Mouse (Mus musculus): ENCODE measurements at regions not wholly inside any gene's neighbourhood (a gene's known extent, or its start where the extent isn't known, plus 50 kb on each side); places are given as distances from the start of the nearest gene placed in this dataset.

DNA sequence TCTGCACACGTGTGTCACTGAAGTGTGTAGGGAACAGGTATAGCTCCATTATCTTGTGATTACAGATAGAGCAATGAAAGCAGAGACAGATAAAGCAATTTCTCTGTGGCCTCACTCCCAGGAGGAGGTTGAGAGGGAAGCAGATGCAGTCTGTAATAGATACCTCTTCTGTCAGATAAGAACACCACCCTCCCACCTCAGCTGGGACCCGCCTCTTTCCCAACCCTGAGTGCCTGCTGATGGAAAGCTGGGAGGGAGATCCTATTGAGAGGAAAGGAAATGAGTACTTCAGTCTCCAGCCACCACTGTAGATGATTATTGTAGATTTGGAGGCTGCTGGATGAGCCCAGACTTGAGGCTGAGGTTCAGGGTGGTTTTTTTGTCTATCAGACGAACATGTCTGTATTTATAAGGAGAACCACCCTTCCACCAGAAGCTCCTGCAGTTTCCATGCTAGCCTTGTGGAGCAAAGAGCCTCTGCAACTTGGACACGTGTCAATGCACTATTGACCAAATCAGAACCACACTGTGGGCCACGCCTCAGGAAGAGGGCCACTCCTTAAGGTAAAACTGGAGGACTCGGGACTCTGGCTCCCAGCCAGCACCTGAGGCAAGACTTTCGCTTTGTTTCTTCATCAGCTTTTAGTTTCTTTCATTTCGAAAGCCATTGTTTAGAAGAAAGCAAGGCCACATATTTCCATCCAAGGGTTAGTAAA is 55.3 kb upstream of the Plekha5 start:
- TF ChIP-seq ZC3H11A (IDR thresholded peaks at IDR 0.05; ENCODE audit: borderline replicate concordance, low read depth, low read length) = no peak
- TF ChIP-seq ZNF384 (IDR thresholded peaks at IDR 0.05; ENCODE audit: low read depth, low read length) = no peak
- TF ChIP-seq CHD2 (IDR thresholded peaks at IDR 0.05; ENCODE audit: low read depth, low read length) = no peak
